Mouse (Mus musculus): ENCODE measurements around the gene Chchd3.

DNA sequence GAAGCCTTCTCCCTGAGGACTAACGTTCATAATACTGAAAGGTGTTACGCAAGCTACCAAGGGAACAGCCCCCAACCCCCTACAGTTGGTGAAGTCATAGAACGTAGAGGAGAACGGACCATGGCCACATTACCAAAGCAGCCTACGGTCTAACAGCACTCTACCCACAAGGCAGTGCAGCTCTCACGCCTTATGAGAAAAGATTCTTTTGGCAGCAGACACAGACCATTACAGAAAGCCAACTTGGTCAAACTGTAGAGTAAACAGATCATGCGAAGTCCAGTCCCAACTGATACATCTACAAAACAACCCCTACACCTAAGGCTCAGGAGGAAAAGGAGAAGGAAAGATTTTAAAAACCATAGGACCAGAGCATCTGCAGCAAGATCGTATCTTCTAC, 71.5 kb downstream of the Chchd3 start:
- no peak for TF ChIP-seq CTCF (IDR thresholded peaks at IDR 0.05; ENCODE audit: borderline replicate concordance, control insufficient read depth, extremely low read depth, insufficient read depth, low read length, poor library complexity)
- TF ChIP-seq POLR2A (IDR thresholded peaks at IDR 0.05; ENCODE audit: control insufficient read depth, extremely low read depth, insufficient read depth, low read length, poor library complexity) = no peak

Data from thymus, adult 2 months (tissue).